Mouse (Mus musculus) kidney, embryonic 16.5 days (tissue): ENCODE measurements around the gene Saxo2. TPM values are rescaled to one million over a fixed set of nuclear protein-coding genes. Genes with fewer than 3 reads are reported as not detected.

Source experiments
- ATAC-seq: fragments of 200-750 bp; cut with Nextera tagmentation; 2 replicates; pipeline ENCODE4 v1.8.0; 2017; ENCODE audit warnings: moderate TSS enrichment; ENCODE audit not compliant: low FRiP score, low TSS enrichment
- H3K27ac ChIP-seq: fragments of 300-500 bp; sonication (generic); 2 replicates; pipeline ENCODE4 v1.5.1; 2014; ENCODE audit warnings: low read length
- H3K27me3 ChIP-seq: fragments of 300-500 bp; sonication (generic); 2 replicates; pipeline ENCODE4 v1.6.1; 2014; ENCODE audit warnings: low read length, control low read depth, mixed read lengths; ENCODE audit not compliant: insufficient read depth
- H3K36me3 ChIP-seq: fragments of 300-500 bp; sonication (generic); 2 replicates; pipeline ENCODE4 v1.6.1; 2014; ENCODE audit warnings: low read length, control low read depth, mixed read lengths; ENCODE audit not compliant: insufficient read depth
- H3K4me1 ChIP-seq: fragments of 300-500 bp; sonication (generic); 2 replicates; pipeline ENCODE4 v1.6.1; 2014; ENCODE audit warnings: low read length, control low read depth, mixed read lengths; ENCODE audit not compliant: insufficient read depth
- H3K4me2 ChIP-seq: fragments of 300-500 bp; sonication (generic); replicated peaks from 2 replicates; pipeline ENCODE4 v1.6.1; 2014; ENCODE audit warnings: low read depth, low read length
- H3K4me3 ChIP-seq: fragments of 300-500 bp; sonication (generic); 2 replicates; pipeline ENCODE4 v1.5.1; 2014; ENCODE audit warnings: mild to moderate bottlenecking, low read length
- H3K9ac ChIP-seq: fragments of 300-500 bp; sonication (generic); replicated peaks from 2 replicates; pipeline ENCODE4 v1.6.1; 2014; ENCODE audit warnings: low read length
- H3K9me3 ChIP-seq: fragments of 300-500 bp; sonication (generic); 2 replicates; pipeline ENCODE4 v1.6.1; 2016; ENCODE audit warnings: low read length, control low read depth
- WGBS: fragments of 180-500 bp; shearing (Covaris S2); extraction: QIAGEN DNeasy Blood & Tissue Kit; methylation state at CpG from one replicate; pipeline ENCODE4 v1.1.7; 2014; 5-methylcytosine and 5-hydroxymethylcytosine counted together
- polyA plus RNA-seq: library from polyadenylated mRNA; unstranded; fragments of >200 nt; fragmentation: Nextera tagmentation; extraction: Ambion mirVana; gene quantifications from 2 replicates; pipeline ENCODE4 v1.2.1, GENCODE M21; 2015

Saxo2 gene
- 6.8 and 7.4 TPM in 2 replicates for polyA plus RNA-seq

GRCm38 (mm10) chr7:82648353-82649080, at the start of gene Saxo2, which contains the start of gene Efl1:
Saxo2 (minus strand) TSS chr7:82648528.
Efl1 (plus strand) TSS chr7:82648614.
- H3K4me2 ChIP-seq: peak within 1 kb of the TSS; percentile 66
- WGBS: under 1% methylated on average over 46 of the region's 46 CpGs
- peak; percentile 99 for ATAC-seq
- H3K9ac ChIP-seq: peak within 1 kb of the TSS; percentile 80
- H3K27me3 ChIP-seq: no peaks in the 10 kb centered on the region
- 0 out of 2 replicates have a peak within 1 kb of the TSS, but pooled peaks have one; percentile 56 for H3K27ac ChIP-seq
- H3K9me3 ChIP-seq: no peaks in the 10 kb centered on the region
- H3K4me1 ChIP-seq: peaks cover 13% of the 10 kb centered on the region
- H3K36me3 ChIP-seq: no peaks in the 10 kb centered on the region
- H3K4me3 ChIP-seq: peak within 1 kb of the TSS; percentile 81

- H3K36me3 ChIP-seq: peaks cover 44% of the 10 kb centered on the region
Measured at GRCm38 (mm10) chr7:82697668-82698067, 49.3 kb upstream of the Saxo2 start.

GRCm38 (mm10) chr7:82691021-82691738, 42.9 kb upstream of the Saxo2 start:
- Histone ChIP-seq H3K4me1 (no peaks in the 10 kb centered on the region), H3K27ac (no peak overlapping the region), H3K27me3 (no peaks in the 10 kb centered on the region), H3K36me3 (peaks cover 28% of the 10 kb centered on the region), H3K9ac (no peak overlapping the region), H3K9me3 (no peaks in the 10 kb centered on the region), H3K4me3 (no peak overlapping the region), H3K4me2 (no peak overlapping the region)
- 0 out of 2 replicates have a peak, but pooled peaks have one; percentile 42 for ATAC-seq
- 78% methylated on average over 6 of the region's 6 CpGs for WGBS

More at GRCm38 (mm10) chr7:82697668-82698067, 49.3 kb upstream of the Saxo2 start:
- H3K9ac ChIP-seq: no peak overlapping the region
- no peaks in the 10 kb centered on the region for H3K27me3 ChIP-seq
- H3K4me1 ChIP-seq: no peaks in the 10 kb centered on the region
- WGBS: 79% methylated on average over 8 of the region's 8 CpGs
- no peak overlapping the region for H3K4me3 ChIP-seq
- no peak overlapping the region for H3K4me2 ChIP-seq
- H3K27ac ChIP-seq: no peak overlapping the region
- no peaks in the 10 kb centered on the region for H3K9me3 ChIP-seq
- ATAC-seq: no peak

GRCm38 (mm10) chr7:82688736-82689135, 40.4 kb upstream of the Saxo2 start:
- 42% methylated on average over 3 of the region's 3 CpGs for WGBS
- Histone ChIP-seq H3K4me3 (no peak overlapping the region), H3K9ac (no peak overlapping the region), H3K27me3 (no peaks in the 10 kb centered on the region), H3K9me3 (no peaks in the 10 kb centered on the region), H3K27ac (no peak overlapping the region), H3K4me1 (no peaks in the 10 kb centered on the region), H3K4me2 (no peak overlapping the region), H3K36me3 (peaks cover 24% of the 10 kb centered on the region)
- ATAC-seq: peak; percentile 67; the same call in 1 of the 2 replicates

- Histone ChIP-seq H3K36me3 (peaks cover 15% of the 10 kb centered on the region; the same call in 1 of the 2 replicates), H3K27ac (no peak overlapping the region), H3K27me3 (no peaks in the 10 kb centered on the region), H3K9ac (no peak overlapping the region), H3K4me1 (0 out of 2 replicates have a peak, but pooled peaks cover 6% of the 10 kb centered on the region), H3K4me3 (no peak overlapping the region), H3K9me3 (no peaks in the 10 kb centered on the region), H3K4me2 (no peak overlapping the region)
- ATAC-seq: no peak
- 96% methylated on average over 5 of the region's 5 CpGs for WGBS
Measured at GRCm38 (mm10) chr7:82679901-82680300, 31.6 kb upstream of the Saxo2 start.

- Histone ChIP-seq H3K4me1 (0 out of 2 replicates have a peak, but pooled peaks cover 6% of the 10 kb centered on the region), H3K27ac (no peak overlapping the region), H3K4me2 (no peak overlapping the region), H3K9ac (no peak overlapping the region), H3K4me3 (no peak overlapping the region), H3K9me3 (no peaks in the 10 kb centered on the region), H3K27me3 (no peaks in the 10 kb centered on the region), H3K36me3 (peaks cover 17% of the 10 kb centered on the region)
- 78% methylated on average over 6 of the region's 6 CpGs for WGBS
- no peak for ATAC-seq
Measured at GRCm38 (mm10) chr7:82676834-82677233, 28.5 kb upstream of the Saxo2 start.

- H3K9me3 ChIP-seq: no peaks in the 10 kb centered on the region
- no peak overlapping the region for H3K4me3 ChIP-seq
- 0 out of 2 replicates have a peak, but pooled peaks cover 6% of the 10 kb centered on the region for H3K4me1 ChIP-seq
- H3K4me2 ChIP-seq: no peak overlapping the region
- H3K27me3 ChIP-seq: no peaks in the 10 kb centered on the region
- 73% methylated on average over 5 of the region's 5 CpGs for WGBS
- H3K9ac ChIP-seq: no peak overlapping the region
- peaks cover 17% of the 10 kb centered on the region for H3K36me3 ChIP-seq
- no peak overlapping the region for H3K27ac ChIP-seq
- ATAC-seq: no peak
Measured at GRCm38 (mm10) chr7:82676001-82676400, 27.7 kb upstream of the Saxo2 start.

GRCm38 (mm10) chr7:82664604-82665003, 16.3 kb upstream of the Saxo2 start:
- no peak for ATAC-seq
- WGBS: 90% methylated on average over 3 of the region's 3 CpGs

GRCm38 (mm10) chr7:82649081-82649445, 735 bp upstream of the Saxo2 start:
- Histone ChIP-seq H3K4me3 (peak overlapping the region; percentile 81), H3K9ac (peak overlapping the region; percentile 80; the same call in 1 of the 2 replicates), H3K27ac (no peak overlapping the region), H3K27me3 (no peaks in the 10 kb centered on the region), H3K9me3 (no peaks in the 10 kb centered on the region), H3K36me3 (no peaks in the 10 kb centered on the region), H3K4me2 (peak overlapping the region; percentile 66), H3K4me1 (peaks cover 13% of the 10 kb centered on the region)
- peak; percentile 46 for ATAC-seq
- WGBS: 16% methylated on average over 6 of the region's 6 CpGs

More at GRCm38 (mm10) chr7:82664604-82665003, 16.3 kb upstream of the Saxo2 start:
- Histone ChIP-seq H3K9me3 (no peaks in the 10 kb centered on the region; the same call in 1 of the 2 replicates), H3K27me3 (no peaks in the 10 kb centered on the region), H3K27ac (no peak overlapping the region), H3K4me1 (no peaks in the 10 kb centered on the region), H3K9ac (no peak overlapping the region), H3K4me3 (no peak overlapping the region), H3K36me3 (peaks cover 30% of the 10 kb centered on the region), H3K4me2 (no peak overlapping the region)
